Mouse (Mus musculus) CH12.LX (cell line): ENCODE measurements around the gene Map1b.

ENCODE experiments used
- CTCF ChIP-seq, 2 experiments: IDR thresholded peaks in 1 of 2; conservative IDR thresholded peaks in 1 of 2; 2 replicates each; pipeline ENCODE4 v1.5.1; 2011 to 2012; ENCODE audit warnings: low read depth in 2 of 2, low read length in 2 of 2, improper control_type of control experiment in 1 of 2, inconsistent platforms in 1 of 2, mild to moderate bottlenecking in 1 of 2, moderate library complexity in 1 of 2
- EP300 ChIP-seq: IDR thresholded peaks from 2 replicates; pipeline ENCODE4 v1.6.1; 2011; ENCODE audit warnings: low read length, improper control_type of control experiment
- KAT2A ChIP-seq: IDR thresholded peaks from 2 replicates; pipeline ENCODE4 v1.6.1; 2012; ENCODE audit warnings: low read length, improper control_type of control experiment, inconsistent platforms; ENCODE audit not compliant: insufficient replicate concordance
- MAFK ChIP-seq: IDR thresholded peaks from 2 replicates; pipeline ENCODE4 v1.6.1; 2011; ENCODE audit warnings: low read length, improper control_type of control experiment; ENCODE audit not compliant: insufficient replicate concordance
- MAZ ChIP-seq: IDR thresholded peaks from 2 replicates; pipeline ENCODE4 v1.6.1; 2012; ENCODE audit warnings: low read depth, mild to moderate bottlenecking, inconsistent platforms, low read length, improper control_type of control experiment, moderate library complexity

- TF ChIP-seq CTCF (conservative IDR thresholded peaks at IDR 0.05 in 1 of 2, IDR thresholded peaks at IDR 0.05 in 1 of 2; ENCODE audit: low read depth in 2 of 2, low read length in 2 of 2) (no peak), MAZ (no peak), KAT2A (no peak), EP300 (no peak), MAFK (no peak)
These were observed 66.8 kb downstream of the Map1b start for GRCm38 (mm10) chr13:99449547-99449946.
